ENCODE assay signal across 8 mouse cellular contexts in genomic region chr4:123718434-123718780, GRCm38 (mm10). TPM values are rescaled to one million over a fixed set of nuclear protein-coding genes. Genes with fewer than 3 reads are reported as not detected.
DNase-seq lines count a peak whose midpoint lies in the region; ATAC-seq and TF ChIP-seq lines count a peak whose summit lies in the region.

No protein-coding gene starts in this region.

- H3K4me2 ChIP-seq in heart, embryonic 13.5 days = peak overlapping the region; percentile 76
- peak overlapping the region; percentile 68 for H3K4me2 ChIP-seq in forebrain, embryonic 14.5 days (ENCODE audit: low read length)
- H3K4me2 ChIP-seq in liver, embryonic 15.5 days = peak overlapping the region; percentile 81

- peaks cover 15% of the 10 kb centered on the region for H3K4me1 ChIP-seq in heart, embryonic 13.5 days
- H3K4me1 ChIP-seq in E14TG2a.4 (replicated peaks; ENCODE audit: low read depth, low read length) = peaks cover 36% of the 10 kb centered on the region
- peaks cover 3% of the 10 kb centered on the region; the same call in 1 of the 2 replicates for H3K4me1 ChIP-seq in forebrain, embryonic 14.5 days (ENCODE audit: control insufficient read depth, insufficient read depth, low read length)
- peaks cover 18% of the 10 kb centered on the region for H3K4me1 ChIP-seq in liver, embryonic 15.5 days (replicated peaks)

- no peaks in the 10 kb centered on the region for H3K9me3 ChIP-seq in heart, embryonic 13.5 days
- H3K9me3 ChIP-seq in E14TG2a.4 (ENCODE audit: low read length) = no peaks in the 10 kb centered on the region
- H3K9me3 ChIP-seq in forebrain, embryonic 14.5 days (replicated peaks; ENCODE audit: control insufficient read depth, low read length) = no peaks in the 10 kb centered on the region
- no peaks in the 10 kb centered on the region for H3K9me3 ChIP-seq in liver, embryonic 15.5 days (replicated peaks)

- peak overlapping the region; percentile 82 for H3K9ac ChIP-seq in heart, embryonic 13.5 days
- peak overlapping the region; percentile 90 for H3K9ac ChIP-seq in forebrain, embryonic 14.5 days (ENCODE audit: low read length)
- H3K9ac ChIP-seq in liver, embryonic 15.5 days = peak overlapping the region; percentile 46; the same call in 1 of the 2 replicates

- H3K4me3 ChIP-seq in heart, embryonic 13.5 days = peak overlapping the region; percentile 89
- peak overlapping the region; percentile 95 for H3K4me3 ChIP-seq in E14TG2a.4 (replicated peaks; ENCODE audit: low read length)
- H3K4me3 ChIP-seq in forebrain, embryonic 14.5 days (ENCODE audit: low read depth, low read length) = peak overlapping the region; percentile 76
- H3K4me3 ChIP-seq in liver, embryonic 15.5 days (replicated peaks) = peak overlapping the region; percentile 70

- intact Hi-C loops in heart, postnatal 25 days (cut with DNase I) = no loop called here

- 21% methylated on average over 7 of the region's 7 CpGs for WGBS in heart, embryonic 13.5 days
- WGBS in forebrain, embryonic 14.5 days = 32% methylated on average over 7 of the region's 7 CpGs
- 11% methylated on average over 7 of the region's 7 CpGs for WGBS in liver, embryonic 15.5 days (ENCODE audit: insufficient replicate concordance)

- no peak for DNase-seq in heart, postnatal 25 days (ENCODE audit: low spot score)
- DNase-seq in forebrain, embryonic 14.5 days (ENCODE audit: low spot score) = no peak
- no peak for DNase-seq in gastrocnemius, postnatal 25 days
- DNase-seq in ovary, adult 18-20 months (ENCODE audit: low spot score) = no peak
- DNase-seq in right cerebral cortex, postnatal 36 days (ENCODE audit: low spot score in 2 of 2) = no peak

- H3K36me3 ChIP-seq in heart, embryonic 13.5 days = peaks cover 26% of the 10 kb centered on the region
- H3K36me3 ChIP-seq in E14TG2a.4 (ENCODE audit: insufficient read depth, low read length) = peaks cover 25% of the 10 kb centered on the region
- H3K36me3 ChIP-seq in forebrain, embryonic 14.5 days (ENCODE audit: control insufficient read depth, insufficient read depth, low read length) = peaks cover 21% of the 10 kb centered on the region
- H3K36me3 ChIP-seq in liver, embryonic 15.5 days (replicated peaks) = peaks cover 18% of the 10 kb centered on the region

- peak overlapping the region; percentile 86 for H3K27ac ChIP-seq in heart, embryonic 13.5 days (replicated peaks)
- no peak overlapping the region for H3K27ac ChIP-seq in forebrain, embryonic 14.5 days (ENCODE audit: low read depth, low read length)
- peak overlapping the region; percentile 85 for H3K27ac ChIP-seq in liver, embryonic 15.5 days (replicated peaks)

- no peaks in the 10 kb centered on the region for H3K27me3 ChIP-seq in heart, embryonic 13.5 days (replicated peaks)
- H3K27me3 ChIP-seq in E14TG2a.4 (ENCODE audit: insufficient read depth, low read length) = no peaks in the 10 kb centered on the region
- H3K27me3 ChIP-seq in forebrain, embryonic 14.5 days (replicated peaks; ENCODE audit: control insufficient read depth, insufficient read depth, low read length) = no peaks in the 10 kb centered on the region
- no peaks in the 10 kb centered on the region for H3K27me3 ChIP-seq in liver, embryonic 15.5 days

- TF ChIP-seq CTCF in E14TG2a.4 (conservative IDR thresholded peaks at IDR 0.05; ENCODE audit: low read length) = no peak

- ATAC-seq in heart, embryonic 13.5 days (ENCODE audit: extremely low read depth, insufficient number of reproducible peaks, low FRiP score, low TSS enrichment) = no peak
- peak; percentile 35; the same call in 1 of the 2 replicates for ATAC-seq in forebrain, embryonic 14.5 days
- ATAC-seq in liver, embryonic 15.5 days (ENCODE audit: insufficient read depth) = peak; percentile 33; the same call in 1 of the 2 replicates

RNA-seq across cellular contexts. Expression of gene Ndufs5, which starts 0.4 kb away (rescaled TPM):
- polyA plus RNA-seq in heart, embryonic 13.5 days (2015; fragmentation: Nextera tagmentation; extraction: Ambion mirVana) = 423 and 513 TPM in 2 replicates
- total RNA-seq in heart, postnatal 25 days (2021) = 100 to 1,000 TPM; 460 to 471 TPM
- 397 and 481 TPM in 2 replicates for polyA plus RNA-seq in forebrain, embryonic 14.5 days (2014; fragmentation: Nextera tagmentation; extraction: Ambion mirVana)
- 144 and 157 TPM in 2 replicates for polyA plus RNA-seq in liver, embryonic 15.5 days (2015; fragmentation: Nextera tagmentation; extraction: Ambion mirVana)
- 100 to 1,000 TPM; 261 to 271 TPM for total RNA-seq in gastrocnemius, postnatal 25 days (2021)

RNA-seq across cellular contexts. Expression of gene Akirin1, which starts 31.7 kb away (rescaled TPM):
- 43.3 and 50.7 TPM in 2 replicates for polyA plus RNA-seq in heart, embryonic 13.5 days (2015; fragmentation: Nextera tagmentation; extraction: Ambion mirVana)
- total RNA-seq in heart, postnatal 25 days (2021) = 10 to 100 TPM; 23.2 to 25.4 TPM
- polyA plus RNA-seq in forebrain, embryonic 14.5 days (2014; fragmentation: Nextera tagmentation; extraction: Ambion mirVana) = 81.8 and 88.0 TPM in 2 replicates
- 22.6 and 23.6 TPM in 2 replicates for polyA plus RNA-seq in liver, embryonic 15.5 days (2015; fragmentation: Nextera tagmentation; extraction: Ambion mirVana)
- total RNA-seq in gastrocnemius, postnatal 25 days (2021) = 10 to 100 TPM; 22.9 to 27.6 TPM

RNA-seq across cellular contexts. Expression of gene Macf1, which starts 34.2 kb away (rescaled TPM):
- polyA plus RNA-seq in heart, embryonic 13.5 days (2015; fragmentation: Nextera tagmentation; extraction: Ambion mirVana) = 43.7 and 44.6 TPM in 2 replicates
- total RNA-seq in heart, postnatal 25 days (2021) = 100 to 1,000 TPM; 230 to 254 TPM
- 76.5 and 101 TPM in 2 replicates for polyA plus RNA-seq in forebrain, embryonic 14.5 days (2014; fragmentation: Nextera tagmentation; extraction: Ambion mirVana)
- polyA plus RNA-seq in liver, embryonic 15.5 days (2015; fragmentation: Nextera tagmentation; extraction: Ambion mirVana) = 8.4 and 9.6 TPM in 2 replicates
- total RNA-seq in gastrocnemius, postnatal 25 days (2021) = 10 to 100 TPM; 55.6 to 75.8 TPM
